Mouse (Mus musculus) stomach, postnatal 0 days (tissue): ENCODE measurements around the gene Celf2. TPM values are rescaled to one million over a fixed set of nuclear protein-coding genes. Genes with fewer than 3 reads are reported as not detected.

Source experiments
- ATAC-seq: fragments of 200-750 bp; cut with Nextera tagmentation; 2 replicates; pipeline ENCODE4 v1.8.0; 2017; ENCODE audit not compliant: low FRiP score, low TSS enrichment
- DNase-seq: peaks from one replicate; pipeline ENCODE4 v3.0.0-alpha.2; 2016; ENCODE audit warnings: low spot score
- H3K27ac ChIP-seq: fragments of 300-500 bp; sonication (generic); replicated peaks from 2 replicates; pipeline ENCODE4 v1.5.1; 2014; ENCODE audit warnings: mild to moderate bottlenecking, control low read depth
- H3K27me3 ChIP-seq: fragments of 300-500 bp; sonication (generic); 2 replicates; pipeline ENCODE4 v1.6.1; 2014; ENCODE audit warnings: low read length; ENCODE audit not compliant: control insufficient read depth, insufficient read depth
- H3K36me3 ChIP-seq: fragments of 300-500 bp; sonication (generic); 2 replicates; pipeline ENCODE4 v1.6.1; 2014; ENCODE audit warnings: low read length, mixed read lengths; ENCODE audit not compliant: control insufficient read depth, insufficient read depth
- H3K4me1 ChIP-seq: fragments of 300-500 bp; sonication (generic); replicated peaks from 2 replicates; pipeline ENCODE4 v1.6.1; 2014; ENCODE audit warnings: antibody characterized with exemption; ENCODE audit not compliant: control insufficient read depth, insufficient read depth
- H3K4me2 ChIP-seq: fragments of 300-500 bp; sonication (generic); replicated peaks from 2 replicates; pipeline ENCODE4 v1.6.1; 2014; ENCODE audit warnings: low read depth, mild to moderate bottlenecking, control low read depth, moderate library complexity
- H3K4me3 ChIP-seq: fragments of 300-500 bp; sonication (generic); 2 replicates; pipeline ENCODE4 v1.5.1; 2014; ENCODE audit warnings: low read depth, low read length, control low read depth
- H3K9ac ChIP-seq: fragments of 300-500 bp; sonication (generic); 2 replicates; pipeline ENCODE4 v1.6.1; 2014; ENCODE audit warnings: mild to moderate bottlenecking, low read length, control low read depth, mixed read lengths
- H3K9me3 ChIP-seq: fragments of 300-500 bp; sonication (generic); 2 replicates; pipeline ENCODE4 v1.6.1; 2016; ENCODE audit warnings: low read length; ENCODE audit not compliant: control insufficient read depth
- CTCF ChIP-seq: IDR thresholded peaks from 2 replicates; pipeline ENCODE4 v1.5.1; 2016; ENCODE audit warnings: antibody characterized with exemption, low read depth, mild to moderate bottlenecking, moderate library complexity
- EP300 ChIP-seq: optimal IDR thresholded peaks from 2 replicates; pipeline ENCODE3; 2016; ENCODE audit warnings: antibody characterized with exemption
- WGBS: fragments of 180-500 bp; shearing (Covaris S2); extraction: QIAGEN DNeasy Blood & Tissue Kit; methylation state at CpG from one replicate; pipeline ENCODE4 v1.1.7; 2014; 5-methylcytosine and 5-hydroxymethylcytosine counted together
- polyA plus RNA-seq: library from polyadenylated mRNA; unstranded; fragments of >200 nt; fragmentation: Nextera tagmentation; extraction: Ambion mirVana; gene quantifications from 2 replicates; pipeline ENCODE4 v1.2.1, GENCODE M21; 2015

The Celf2 gene
- polyA plus RNA-seq, 1 experiment from 2014 or later = 23.4 TPM

GRCm38 (mm10) chr2:6493886-6494285, 1015.5 kb downstream of the Celf2 start:
- Histone ChIP-seq H3K9me3 (no peaks in the 10 kb centered on the region), H3K4me3 (no peak overlapping the region), H3K4me2 (no peak overlapping the region), H3K36me3 (no peaks in the 10 kb centered on the region), H3K9ac (no peak overlapping the region), H3K4me1 (no peaks in the 10 kb centered on the region), H3K27me3 (no peaks in the 10 kb centered on the region), H3K27ac (no peak overlapping the region)
- DNase-seq = no peak
- TF ChIP-seq EP300 = no peak
- ATAC-seq = no peak
- 89% methylated on average over 5 of the region's 5 CpGs for WGBS

DNA sequence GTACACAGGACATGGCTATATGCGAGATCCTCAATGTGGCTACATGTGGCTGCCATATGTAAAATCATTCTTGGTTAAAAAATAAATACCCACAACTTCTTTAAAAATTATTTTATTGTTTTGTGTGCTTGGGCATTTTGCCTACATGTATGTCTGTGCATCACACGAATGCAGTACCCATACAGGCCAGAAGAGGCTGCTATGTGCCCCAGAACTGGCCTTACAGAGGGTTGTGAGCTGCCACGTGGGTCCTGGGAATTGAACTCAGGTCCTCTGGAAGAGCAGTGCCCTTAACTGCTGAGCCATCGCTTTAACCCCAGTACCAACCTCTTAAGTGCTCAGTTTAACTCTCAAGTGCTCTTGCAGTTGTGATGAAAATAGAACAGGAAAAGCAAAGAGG, 1018.5 kb downstream of the Celf2 start:
- TF ChIP-seq EP300 (no peak), CTCF (peak; percentile 32; the same call in 1 of the 2 replicates)
- DNase-seq = no peak
- H3K4me2 ChIP-seq = no peak overlapping the region
- 84% methylated on average over 4 of the region's 4 CpGs for WGBS
- no peak overlapping the region for H3K4me3 ChIP-seq
- H3K9me3 ChIP-seq = no peaks in the 10 kb centered on the region
- no peaks in the 10 kb centered on the region for H3K27me3 ChIP-seq
- no peaks in the 10 kb centered on the region for H3K4me1 ChIP-seq
- H3K36me3 ChIP-seq = no peaks in the 10 kb centered on the region
- H3K9ac ChIP-seq = no peak overlapping the region
- H3K27ac ChIP-seq = no peak overlapping the region
- no peak for ATAC-seq

- Histone ChIP-seq H3K9me3 (no peaks in the 10 kb centered on the region), H3K9ac (no peak overlapping the region), H3K27ac (no peak overlapping the region), H3K4me3 (no peak overlapping the region), H3K27me3 (no peaks in the 10 kb centered on the region), H3K4me1 (no peaks in the 10 kb centered on the region), H3K36me3 (no peaks in the 10 kb centered on the region), H3K4me2 (no peak overlapping the region)
- 89% methylated on average over 6 of the region's 6 CpGs for WGBS
- DNase-seq (no peak), ATAC-seq (no peak)
- TF ChIP-seq EP300 (no peak), CTCF (no peak)
These were observed 1019.3 kb downstream of the Celf2 start for GRCm38 (mm10) chr2:6490076-6490475.
